27 mouse cellular contexts compared by ENCODE assay signal in the genomic region with DNA sequence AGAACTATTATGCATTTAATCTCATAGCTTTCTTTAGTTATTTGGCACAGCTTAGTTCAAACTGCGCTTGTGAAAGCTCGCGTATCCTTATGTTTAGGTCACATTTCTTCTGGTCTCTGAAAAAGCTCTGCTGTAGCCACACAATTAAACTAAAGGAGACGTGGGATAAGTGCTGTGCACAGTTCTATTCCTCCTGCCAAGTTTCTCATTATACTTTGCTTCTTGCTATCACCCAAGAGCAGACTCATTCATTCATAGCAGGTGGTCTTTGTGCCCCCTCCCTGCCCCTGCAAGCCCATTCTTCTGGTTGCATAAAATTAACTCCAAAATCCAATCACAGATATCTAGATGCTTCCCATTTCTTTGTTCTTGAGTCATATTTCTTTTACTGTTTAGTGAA.
DNase-seq lines count a peak whose midpoint lies in the region; ATAC-seq and TF ChIP-seq lines count a peak whose summit lies in the region.
"Had no signal": no experiment of that assay in that cellular context is flagged by ENCODE, and none has a peak within 500 bp of the region (broad histone marks: within the 10 kb centered on the region; RNA-seq: fewer than 3 reads in every experiment).

No protein-coding gene starts in this region.

- TF ChIP-seq CTCF in forebrain, postnatal 0 days (IDR thresholded peaks at IDR 0.05; ENCODE audit: low read depth) = no peak

- H3K4me3 ChIP-seq in forebrain, embryonic 13.5 days = no peak overlapping the region
- no peak overlapping the region for H3K4me3 ChIP-seq in forebrain, postnatal 0 days (ENCODE audit: low read depth, low read length)
- H3K4me3 ChIP-seq in forebrain, embryonic 15.5 days = no peak overlapping the region
- no peak overlapping the region for H3K4me3 ChIP-seq in forebrain, embryonic 11.5 days (ENCODE audit: low read depth, low read length)
- no peak overlapping the region for H3K4me3 ChIP-seq in heart, embryonic 11.5 days (ENCODE audit: low read depth, low read length)
- H3K4me3 ChIP-seq in heart, embryonic 13.5 days = no peak overlapping the region
- H3K4me3 ChIP-seq: embryonic facial prominence, embryonic 13.5 days; embryonic facial prominence, embryonic 15.5 days; erythroblast, embryonic 14.5 days had no signal

- H3K27me3 ChIP-seq in forebrain, embryonic 13.5 days = peaks cover 5% of the 10 kb centered on the region; the same call in 1 of the 2 replicates
- H3K27me3 ChIP-seq in forebrain, postnatal 0 days (ENCODE audit: insufficient read depth, low read length) = no peaks in the 10 kb centered on the region
- no peaks in the 10 kb centered on the region for H3K27me3 ChIP-seq in forebrain, embryonic 15.5 days
- peaks cover 2% of the 10 kb centered on the region for H3K27me3 ChIP-seq in forebrain, embryonic 11.5 days (ENCODE audit: control insufficient read depth, insufficient read depth, low read length)
- H3K27me3 ChIP-seq in heart, embryonic 11.5 days (ENCODE audit: control insufficient read depth, insufficient read depth, low read length) = no peaks in the 10 kb centered on the region
- no peaks in the 10 kb centered on the region for H3K27me3 ChIP-seq in heart, embryonic 13.5 days (replicated peaks)
- H3K27me3 ChIP-seq: CH12.LX; embryonic facial prominence, embryonic 13.5 days; embryonic facial prominence, embryonic 15.5 days; Patski had no signal

- 25% methylated on average over 4 of the region's 4 CpGs for WGBS in forebrain, embryonic 13.5 days
- WGBS in forebrain, postnatal 0 days = 26% methylated on average over 4 of the region's 4 CpGs
- WGBS in forebrain, embryonic 15.5 days = 22% methylated on average over 4 of the region's 4 CpGs
- WGBS in forebrain, embryonic 11.5 days = 52% methylated on average over 4 of the region's 4 CpGs
- 86% methylated on average over 4 of the region's 4 CpGs for WGBS in heart, embryonic 11.5 days (ENCODE audit: insufficient replicate concordance)
- WGBS in heart, embryonic 13.5 days = 83% methylated on average over 4 of the region's 4 CpGs

- peak; percentile 55; the same call in 1 of the 2 replicates for ATAC-seq in forebrain, embryonic 13.5 days
- ATAC-seq in forebrain, postnatal 0 days = no peak
- ATAC-seq in forebrain, embryonic 15.5 days (replicated peaks) = peak; percentile 52; the same call in 1 of the 2 replicates
- ATAC-seq in forebrain, embryonic 11.5 days (replicated peaks; ENCODE audit: low FRiP score) = no peak
- no peak for ATAC-seq in heart, embryonic 11.5 days (replicated peaks; ENCODE audit: insufficient number of reproducible peaks, low FRiP score, low TSS enrichment)
- no peak for ATAC-seq in heart, embryonic 13.5 days (ENCODE audit: extremely low read depth, insufficient number of reproducible peaks, low FRiP score, low TSS enrichment)
- ATAC-seq: activated CD4-positive, CD25-positive, alpha-beta regulatory T cell, adult 4 months; CD4-positive, CD25-positive, alpha-beta regulatory T cell, adult 4 months; Patski had no signal

- H3K9ac ChIP-seq in forebrain, embryonic 13.5 days = no peak overlapping the region
- no peak overlapping the region for H3K9ac ChIP-seq in forebrain, postnatal 0 days
- no peak overlapping the region for H3K9ac ChIP-seq in forebrain, embryonic 15.5 days (replicated peaks)
- no peak overlapping the region for H3K9ac ChIP-seq in forebrain, embryonic 11.5 days (ENCODE audit: low read length)
- H3K9ac ChIP-seq in heart, embryonic 11.5 days (ENCODE audit: low read depth, low read length) = no peak overlapping the region
- no peak overlapping the region for H3K9ac ChIP-seq in heart, embryonic 13.5 days
- H3K9ac ChIP-seq: embryonic facial prominence, embryonic 13.5 days; embryonic facial prominence, embryonic 15.5 days had no signal

- H3K4me2 ChIP-seq in forebrain, embryonic 13.5 days = no peak overlapping the region
- no peak overlapping the region for H3K4me2 ChIP-seq in forebrain, postnatal 0 days (ENCODE audit: low read depth)
- no peak overlapping the region for H3K4me2 ChIP-seq in forebrain, embryonic 15.5 days (replicated peaks)
- H3K4me2 ChIP-seq in forebrain, embryonic 11.5 days (ENCODE audit: low read depth, low read length, severe bottlenecking) = no peak overlapping the region
- H3K4me2 ChIP-seq in heart, embryonic 11.5 days = no peak overlapping the region
- no peak overlapping the region for H3K4me2 ChIP-seq in heart, embryonic 13.5 days
- H3K4me2 ChIP-seq: embryonic facial prominence, embryonic 13.5 days; embryonic facial prominence, embryonic 15.5 days had no signal

- intact Hi-C loops in heart, postnatal 10 days (cut with DNase I) = loop anchor here (5.0 kb wide), 1 partner anchor 143 kb away; no protein-coding TSS in a partner anchor

- no peak for DNase-seq in forebrain, postnatal 0 days
- no peak for DNase-seq in forebrain, embryonic 11.5 days (ENCODE audit: low spot score)
- DNase-seq in heart, postnatal 10 days = no peak
- no peak for DNase-seq in heart, adult 18-20 months
- DNase-seq: adrenal gland, adult 8-10 months; adrenal gland, postnatal 14 days; adrenal gland, postnatal 36 days; B cell, adult 2 months; cerebellum, adult 11 months; cerebellum, adult 18-20 months; cerebellum, adult 8-10 months; cerebellum, adult 9-11 months; cerebellum, postnatal 14 days; cerebellum, postnatal 36 days; embryo, embryonic 11 days had no signal

- H3K27ac ChIP-seq in forebrain, embryonic 13.5 days = no peak overlapping the region
- H3K27ac ChIP-seq in forebrain, postnatal 0 days (ENCODE audit: low read depth, low read length) = no peak overlapping the region
- H3K27ac ChIP-seq in forebrain, embryonic 15.5 days (replicated peaks) = no peak overlapping the region
- H3K27ac ChIP-seq in forebrain, embryonic 11.5 days (ENCODE audit: low read depth, low read length) = no peak overlapping the region
- peak overlapping the region; percentile 50; the same call in 1 of the 2 replicates for H3K27ac ChIP-seq in heart, embryonic 11.5 days (ENCODE audit: low read depth, low read length)
- H3K27ac ChIP-seq in heart, embryonic 13.5 days (replicated peaks) = peak overlapping the region; percentile 20
- H3K27ac ChIP-seq: embryonic facial prominence, embryonic 13.5 days; embryonic facial prominence, embryonic 15.5 days had no signal

- no peaks in the 10 kb centered on the region for H3K36me3 ChIP-seq in forebrain, embryonic 13.5 days (ENCODE audit: poor library complexity, severe bottlenecking)
- H3K36me3 ChIP-seq in forebrain, postnatal 0 days (ENCODE audit: insufficient read depth) = no peaks in the 10 kb centered on the region
- no peaks in the 10 kb centered on the region for H3K36me3 ChIP-seq in forebrain, embryonic 15.5 days
- no peaks in the 10 kb centered on the region for H3K36me3 ChIP-seq in forebrain, embryonic 11.5 days (ENCODE audit: control insufficient read depth, insufficient read depth, low read length)
- no peaks in the 10 kb centered on the region for H3K36me3 ChIP-seq in heart, embryonic 11.5 days (ENCODE audit: control insufficient read depth, insufficient read depth, low read length)
- H3K36me3 ChIP-seq in heart, embryonic 13.5 days = no peaks in the 10 kb centered on the region
- H3K36me3 ChIP-seq: embryonic facial prominence, embryonic 13.5 days; embryonic facial prominence, embryonic 15.5 days; G1E had no signal

- H3K4me1 ChIP-seq in forebrain, embryonic 13.5 days = peaks cover 15% of the 10 kb centered on the region
- H3K4me1 ChIP-seq in forebrain, postnatal 0 days (ENCODE audit: insufficient read depth) = 0 out of 2 replicates have a peak, but pooled peaks cover 3% of the 10 kb centered on the region
- peaks cover 9% of the 10 kb centered on the region for H3K4me1 ChIP-seq in forebrain, embryonic 15.5 days
- H3K4me1 ChIP-seq in forebrain, embryonic 11.5 days (replicated peaks; ENCODE audit: control insufficient read depth, insufficient read depth, low read length) = no peaks in the 10 kb centered on the region
- H3K4me1 ChIP-seq in heart, embryonic 11.5 days (ENCODE audit: control insufficient read depth, insufficient read depth, low read length) = no peaks in the 10 kb centered on the region
- peaks cover 24% of the 10 kb centered on the region for H3K4me1 ChIP-seq in heart, embryonic 13.5 days
- H3K4me1 ChIP-seq: embryonic facial prominence, embryonic 13.5 days; embryonic facial prominence, embryonic 15.5 days had no signal

- H3K9me3 ChIP-seq in forebrain, embryonic 13.5 days (replicated peaks) = no peaks in the 10 kb centered on the region
- no peaks in the 10 kb centered on the region for H3K9me3 ChIP-seq in forebrain, postnatal 0 days (ENCODE audit: low read length)
- no peaks in the 10 kb centered on the region for H3K9me3 ChIP-seq in forebrain, embryonic 15.5 days
- no peaks in the 10 kb centered on the region for H3K9me3 ChIP-seq in forebrain, embryonic 11.5 days (ENCODE audit: control insufficient read depth, low read length)
- no peaks in the 10 kb centered on the region for H3K9me3 ChIP-seq in heart, embryonic 11.5 days (replicated peaks; ENCODE audit: control insufficient read depth, low read length)
- no peaks in the 10 kb centered on the region for H3K9me3 ChIP-seq in heart, embryonic 13.5 days
- H3K9me3 ChIP-seq: embryonic facial prominence, embryonic 13.5 days; embryonic facial prominence, embryonic 15.5 days had no signal

Comparison
In these comparisons a context has a peak if more than half of its experiments do, and no peak if none do; other contexts are left out.
1. ATAC-seq: peak in forebrain, embryonic 13.5 days (single experiment) and forebrain, embryonic 15.5 days (single experiment); none in forebrain, postnatal 0 days (single experiment), forebrain, embryonic 11.5 days (single experiment), heart, embryonic 11.5 days (single experiment) and heart, embryonic 13.5 days (single experiment).
2. H3K27ac ChIP-seq: peak in heart, embryonic 11.5 days (single experiment) and heart, embryonic 13.5 days (single experiment); none in forebrain, embryonic 13.5 days (single experiment), forebrain, postnatal 0 days (single experiment), forebrain, embryonic 15.5 days (single experiment) and forebrain, embryonic 11.5 days (single experiment).